Mouse (Mus musculus) myocyte (in vitro differentiated cells): ENCODE measurements around the gene Peg12. TPM values are rescaled to one million over a fixed set of nuclear protein-coding genes. Genes with fewer than 3 reads are reported as not detected.

Experiments used
- H3K27me3 ChIP-seq: one replicate; pipeline ENCODE4 v1.6.1; 2011; ENCODE audit not compliant: control insufficient read depth, insufficient read depth, insufficient read length
- H3K36me3 ChIP-seq: one replicate; pipeline ENCODE4 v1.6.1; 2011; ENCODE audit not compliant: control insufficient read depth, insufficient read depth
- H3K4me2 ChIP-seq: one replicate; pipeline ENCODE4 v1.6.1; 2011; ENCODE audit warnings: low read depth, control low read depth
- H3K4me3 ChIP-seq: one replicate; pipeline ENCODE4 v1.5.1; 2011; ENCODE audit warnings: mild to moderate bottlenecking, control low read depth, moderate library complexity
- H3K79me2 ChIP-seq: one replicate; pipeline ENCODE4 v1.6.1; 2011; ENCODE audit not compliant: control insufficient read depth, insufficient read depth
- H3ac ChIP-seq: one replicate; pipeline ENCODE4 v1.6.1; 2011; ENCODE audit not compliant: control insufficient read depth, insufficient read length
- CEBPB ChIP-seq: IDR thresholded peaks from 2 replicates; pipeline ENCODE4 v1.6.1; 2011; ENCODE audit warnings: mild to moderate bottlenecking, moderate library complexity; ENCODE audit not compliant: poor library complexity, insufficient read depth, severe bottlenecking
- E2F4 ChIP-seq: IDR thresholded peaks from one replicate; pipeline ENCODE4 v1.6.1; 2011; ENCODE audit warnings: mild to moderate bottlenecking, control low read depth, moderate library complexity; ENCODE audit not compliant: insufficient read depth
- MAX ChIP-seq: IDR thresholded peaks from one replicate; pipeline ENCODE4 v1.6.1; 2011; ENCODE audit warnings: low read depth, mild to moderate bottlenecking, control low read depth
- MYOD1 ChIP-seq, 3 experiments: IDR thresholded peaks; one replicate each; pipeline ENCODE4 v1.6.1; 2011; ENCODE audit warnings: control low read depth in 2 of 3, low read depth in 2 of 3, mild to moderate bottlenecking in 2 of 3, moderate library complexity in 1 of 3; ENCODE audit not compliant: insufficient read length in 2 of 3, control insufficient read depth in 1 of 3
- MYOG ChIP-seq, 3 experiments: IDR thresholded peaks; one replicate each; pipeline ENCODE4 v1.6.1; 2011; ENCODE audit warnings: control low read depth in 2 of 3, low read depth in 2 of 3, mild to moderate bottlenecking in 2 of 3; ENCODE audit not compliant: insufficient read length in 2 of 3, control insufficient read depth in 1 of 3, insufficient read depth in 1 of 3
- POLR2A ChIP-seq: IDR thresholded peaks from one replicate; pipeline ENCODE4 v1.6.1; 2011; ENCODE audit warnings: low read depth, mild to moderate bottlenecking, control low read depth, moderate library complexity; ENCODE audit not compliant: insufficient read length
- POLR2AphosphoS2 ChIP-seq: IDR thresholded peaks from one replicate; pipeline ENCODE4 v1.6.1; 2011; ENCODE audit warnings: low read depth, control low read depth; ENCODE audit not compliant: insufficient read length
- REST ChIP-seq: IDR thresholded peaks from one replicate; pipeline ENCODE4 v1.6.1; 2011; ENCODE audit warnings: mild to moderate bottlenecking, control low read depth, moderate library complexity; ENCODE audit not compliant: insufficient read depth, insufficient read length
- SRF ChIP-seq: IDR thresholded peaks from one replicate; pipeline ENCODE4 v1.6.1; 2011; ENCODE audit warnings: low read depth; ENCODE audit not compliant: control insufficient read depth, insufficient read length
- TCF12 ChIP-seq: IDR thresholded peaks from one replicate; pipeline ENCODE4 v1.6.1; 2011; ENCODE audit warnings: mild to moderate bottlenecking, control low read depth; ENCODE audit not compliant: poor library complexity, insufficient read depth, severe bottlenecking
- TCF3 ChIP-seq: IDR thresholded peaks from one replicate; pipeline ENCODE4 v1.6.1; 2011; ENCODE audit warnings: low read depth, control low read depth; ENCODE audit not compliant: insufficient read length
- USF1 ChIP-seq: IDR thresholded peaks from one replicate; pipeline ENCODE4 v1.6.1; 2011; ENCODE audit warnings: low read depth, mild to moderate bottlenecking, control low read depth, moderate library complexity
- polyA plus RNA-seq: library from polyadenylated mRNA; unstranded; fragments of >200 nt; fragmentation: generic; extraction: Trizol; gene quantifications from one replicate; pipeline ENCODE4 v1.2.1, GENCODE M21; 2012; ENCODE audit warnings: missing spikeins

The Peg12 gene
- polyA plus RNA-seq: 1.5 TPM

- TF ChIP-seq TCF12 (no peak), SRF (no peak), REST (no peak), TCF3 (no peak), POLR2AphosphoS2 (no peak), MYOG (IDR thresholded peaks at IDR 0.05; ENCODE audit: control insufficient read depth in 1 of 3, insufficient read depth in 1 of 3, insufficient read length in 2 of 3, low read depth in 2 of 3) (no peak), E2F4 (no peak), MYOD1 (IDR thresholded peaks at IDR 0.05; ENCODE audit: control insufficient read depth in 1 of 3, insufficient read length in 2 of 3, low read depth in 2 of 3) (no peak), CEBPB (no peak)
- Histone ChIP-seq H3K27me3 (no peaks in the 10 kb centered on the region), H3K79me2 (no peaks in the 10 kb centered on the region), H3K4me3 (peak within 1 kb of the TSS; percentile 32), H3ac (peak within 1 kb of the TSS; percentile 83), H3K36me3 (no peaks in the 10 kb centered on the region), H3K4me2 (peak within 1 kb of the TSS; percentile 87)
Measured at GRCm38 (mm10) chr7:62463878-62464755, at the start of gene Peg12. Gene Peg12, minus strand, starts transcription at chr7:62464510.

- Histone ChIP-seq H3K27me3 (no peaks in the 10 kb centered on the region), H3K79me2 (no peaks in the 10 kb centered on the region), H3ac (no peak overlapping the region), H3K36me3 (no peaks in the 10 kb centered on the region), H3K4me3 (no peak overlapping the region), H3K4me2 (no peak overlapping the region)
- no peak for TF ChIP-seq E2F4
- TF ChIP-seq TCF3: no peak
- no peak for TF ChIP-seq USF1
- no peak for TF ChIP-seq REST
- TF ChIP-seq CEBPB: no peak
- TF ChIP-seq MYOD1 (IDR thresholded peaks at IDR 0.05; ENCODE audit: control insufficient read depth in 1 of 3, insufficient read length in 2 of 3, low read depth in 2 of 3): no peak
- no peak for TF ChIP-seq MYOG (IDR thresholded peaks at IDR 0.05; ENCODE audit: control insufficient read depth in 1 of 3, insufficient read depth in 1 of 3, insufficient read length in 2 of 3, low read depth in 2 of 3)
- no peak for TF ChIP-seq POLR2AphosphoS2
- no peak for TF ChIP-seq POLR2A
- no peak for TF ChIP-seq SRF
- TF ChIP-seq TCF12: no peak
- no peak for TF ChIP-seq MAX
Measured at GRCm38 (mm10) chr7:62486139-62486538, 21.8 kb upstream of the Peg12 start.

GRCm38 (mm10) chr7:62463007-62463877, 1.1 kb downstream of the Peg12 start:
- H3K4me2 ChIP-seq: peak overlapping the region; percentile 87
- H3ac ChIP-seq: peak overlapping the region; percentile 83
- no peaks in the 10 kb centered on the region for H3K36me3 ChIP-seq
- H3K79me2 ChIP-seq: no peaks in the 10 kb centered on the region
- TF ChIP-seq USF1 (peak; percentile 75), CEBPB (no peak), POLR2A (no peak)
- peak overlapping the region; percentile 32 for H3K4me3 ChIP-seq
- H3K27me3 ChIP-seq: no peaks in the 10 kb centered on the region

GRCm38 (mm10) chr7:62462229-62463006, 1.9 kb downstream of the Peg12 start:
- H3K4me2 ChIP-seq: peak overlapping the region; percentile 87
- H3ac ChIP-seq: no peak overlapping the region
- TF ChIP-seq USF1 (no peak), MYOD1 (IDR thresholded peaks at IDR 0.05; ENCODE audit: control insufficient read depth in 1 of 3, insufficient read length in 2 of 3, low read depth in 2 of 3) (peak in 1 of 3 experiments; percentile 1)
- no peaks in the 10 kb centered on the region for H3K36me3 ChIP-seq
- H3K79me2 ChIP-seq: no peaks in the 10 kb centered on the region
- H3K27me3 ChIP-seq: no peaks in the 10 kb centered on the region
- peak overlapping the region; percentile 32 for H3K4me3 ChIP-seq
